Mouse (Mus musculus): ENCODE results near the gene Pik3cd.
"Not testable (repeated sequence)": the region's sequence is repeated elsewhere in the genome, so short reads cannot be mapped to it uniquely, and the experiment has no call there.

Gene Pik3cd

DNA sequence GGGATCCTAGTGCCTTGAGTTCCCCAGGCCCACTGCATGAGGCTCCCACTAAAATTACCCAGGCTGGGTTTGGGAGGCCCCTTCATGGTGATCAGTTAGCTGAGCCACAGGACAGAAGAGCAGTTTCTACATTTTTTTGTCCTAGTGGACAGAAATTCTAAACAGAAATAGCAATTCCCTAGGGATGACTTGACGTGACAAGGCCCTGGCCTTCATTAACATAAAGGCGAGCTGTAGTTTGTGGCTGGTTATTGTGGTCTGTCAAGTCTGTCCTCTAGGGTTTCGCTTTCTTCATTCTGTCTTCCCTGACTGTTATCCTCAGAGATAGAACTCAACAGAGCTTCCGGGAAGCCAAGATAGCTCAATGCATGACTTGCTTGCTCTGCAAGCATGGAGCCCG, 60.4 kb downstream of the Pik3cd start:
- no peak for DNase-seq

DNA sequence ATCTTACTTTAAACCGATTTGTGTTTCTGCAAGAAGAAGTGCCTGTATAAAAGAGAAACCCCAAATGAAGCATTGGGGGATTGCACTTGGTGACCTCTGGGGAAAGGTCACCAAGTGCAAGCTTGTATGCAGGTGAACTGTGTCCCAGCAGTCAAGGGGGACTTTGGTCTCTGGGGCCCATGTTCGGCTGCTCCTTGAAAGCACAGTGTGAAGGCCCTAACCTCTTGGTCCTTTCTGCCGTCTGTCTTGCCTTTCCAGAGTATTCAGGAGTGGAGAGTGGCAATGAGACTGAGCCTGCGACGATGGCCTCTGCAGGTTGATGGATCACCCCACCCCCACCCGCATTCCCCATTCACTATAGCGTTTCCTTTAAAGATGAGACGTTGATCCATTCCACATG, 61.0 kb downstream of the Pik3cd start:
- DNase-seq: no peak

DNA sequence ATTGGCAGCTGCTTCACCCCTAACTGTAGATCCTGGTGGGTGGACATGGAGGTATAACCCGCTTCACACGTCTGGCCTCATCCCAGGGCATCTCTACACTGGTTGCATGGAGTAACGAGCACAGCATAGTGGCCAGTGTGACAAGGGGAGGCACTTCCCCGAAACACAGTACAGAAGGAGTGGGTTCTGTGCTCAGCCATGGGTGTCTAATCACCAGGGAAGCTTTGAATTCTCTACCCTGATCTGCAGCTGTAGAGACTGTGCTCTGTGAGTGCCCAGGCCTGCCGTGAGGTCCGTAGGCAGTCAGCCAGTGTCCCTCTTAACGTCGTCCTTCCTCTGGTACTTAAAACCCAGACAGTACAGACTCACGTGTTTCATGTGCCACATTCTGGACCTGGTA, 61.5 kb downstream of the Pik3cd start:
- no peak for DNase-seq

DNA sequence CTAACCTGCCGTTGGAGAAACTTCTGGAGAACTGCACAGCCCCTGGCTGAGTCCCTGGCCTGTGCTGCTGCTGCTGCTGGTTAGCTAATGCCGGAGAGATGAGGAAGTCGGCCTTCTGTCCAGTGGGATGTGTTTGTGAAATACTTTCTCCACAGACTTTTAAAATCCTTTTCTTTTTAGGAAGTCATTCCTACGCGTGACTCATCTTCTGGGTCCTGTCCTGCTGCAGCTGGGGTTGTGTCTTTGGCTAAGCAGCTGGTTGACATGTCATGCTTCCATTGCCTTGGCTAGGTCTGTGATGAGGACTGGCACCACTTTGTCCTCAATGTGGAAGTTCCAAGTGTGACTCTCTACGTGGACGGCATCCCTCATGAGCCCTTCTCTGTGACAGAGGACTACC, 64.4 kb downstream of the Pik3cd start:
- DNase-seq: no peak

DNA sequence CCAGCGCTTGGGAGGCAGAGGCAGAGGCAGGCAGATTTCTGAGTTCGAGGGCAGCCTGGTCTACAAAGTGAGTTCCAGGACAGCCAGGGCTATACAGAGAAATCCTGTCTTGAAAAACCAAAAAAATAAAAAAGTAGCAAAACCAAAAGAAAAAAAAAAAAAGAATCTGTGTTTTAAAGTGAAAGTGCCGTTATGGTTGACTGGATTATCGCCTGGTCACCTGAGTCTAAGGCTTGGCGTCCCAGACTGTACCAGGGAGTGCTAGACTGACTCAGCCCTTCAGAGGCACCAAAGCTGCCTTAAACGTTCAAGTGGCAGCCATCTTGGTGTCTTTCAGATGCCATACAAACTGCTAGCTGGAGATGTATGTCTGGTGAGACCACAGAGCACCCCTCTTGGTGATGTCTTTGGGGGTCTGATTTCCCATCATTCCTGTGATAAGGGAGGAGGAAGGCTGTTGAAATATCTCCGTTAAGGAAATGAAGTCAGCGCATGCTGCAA, 66.4 kb downstream of the Pik3cd start:
- no peak for DNase-seq

DNA sequence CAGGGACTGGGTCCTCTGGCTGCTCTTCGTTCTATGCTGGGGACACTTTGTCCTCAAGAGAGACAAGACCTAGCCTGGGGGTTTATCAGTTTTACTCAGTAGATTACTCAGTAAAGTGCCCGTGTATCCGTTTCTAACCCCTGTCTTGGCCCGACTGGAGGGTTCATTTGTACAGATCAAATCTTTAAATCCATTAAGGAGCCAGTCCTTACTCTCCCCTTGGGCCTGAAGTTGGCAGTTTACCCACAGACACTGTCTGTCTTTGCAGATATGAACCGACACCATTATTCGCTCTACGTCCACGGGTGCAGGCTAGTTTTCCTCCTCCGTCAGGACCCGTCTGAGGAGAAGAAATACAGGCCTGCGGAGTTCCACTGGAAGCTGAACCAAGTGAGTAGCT, 67.4 kb downstream of the Pik3cd start:
- DNase-seq: no peak

- no peak for DNase-seq
Observed at GRCm38 (mm10) chr4:149634157-149634556, 68.2 kb downstream of the Pik3cd start.

DNA sequence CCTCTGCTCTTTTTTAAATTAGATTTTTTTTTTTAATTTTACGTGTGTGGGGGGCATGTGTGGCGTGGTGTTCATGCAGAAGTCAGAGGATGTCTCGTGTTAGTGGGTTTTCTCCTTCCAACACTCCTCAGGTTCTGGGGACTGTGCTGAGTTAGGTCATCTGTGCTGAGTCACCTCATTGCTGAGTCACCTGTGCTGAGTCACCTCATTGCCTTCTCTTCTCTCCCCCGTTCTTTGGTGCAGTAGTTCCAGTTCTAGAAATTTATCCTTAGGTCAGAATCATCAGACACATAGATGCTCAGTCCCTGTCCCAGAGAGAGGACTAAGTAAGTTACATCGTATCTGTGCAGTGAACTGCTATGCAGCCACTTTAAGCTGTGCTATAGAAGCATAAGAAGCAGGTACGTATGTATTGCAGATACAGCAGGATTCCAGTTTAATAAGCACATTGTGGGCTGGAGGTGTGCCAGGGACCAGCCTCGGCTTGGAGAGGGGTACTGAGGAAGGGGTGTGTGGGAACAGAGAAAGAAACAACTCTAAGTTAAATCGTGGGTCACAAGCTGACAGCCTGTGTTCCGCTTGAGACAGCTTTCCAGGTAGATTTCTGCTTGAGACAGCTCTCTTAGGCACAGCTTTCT, 69.6 kb downstream of the Pik3cd start:
- no peak for DNase-seq

DNA sequence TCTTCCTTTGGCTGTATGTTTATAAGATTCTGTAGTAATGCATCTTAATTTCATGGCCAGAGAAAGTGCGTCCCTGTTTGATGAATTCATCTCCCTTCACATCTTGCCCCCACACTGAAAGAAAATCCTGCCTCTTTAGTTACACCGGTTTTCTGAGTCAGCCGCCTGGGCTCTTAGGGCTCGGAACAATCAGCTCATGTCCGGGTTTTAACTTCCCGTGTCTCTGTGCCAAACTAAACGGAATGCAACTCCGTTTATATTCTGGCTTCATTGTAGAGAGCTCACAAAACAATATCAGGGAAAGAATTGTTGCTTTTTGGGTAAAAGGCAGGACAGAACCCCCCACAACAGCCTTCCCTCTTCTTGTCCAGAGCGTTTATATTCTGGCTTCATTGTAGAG, 73.6 kb downstream of the Pik3cd start:
- no peak for DNase-seq

- peak; percentile 43 for DNase-seq
Observed at GRCm38 (mm10) chr4:149628372-149628771, 74.0 kb downstream of the Pik3cd start.

DNA sequence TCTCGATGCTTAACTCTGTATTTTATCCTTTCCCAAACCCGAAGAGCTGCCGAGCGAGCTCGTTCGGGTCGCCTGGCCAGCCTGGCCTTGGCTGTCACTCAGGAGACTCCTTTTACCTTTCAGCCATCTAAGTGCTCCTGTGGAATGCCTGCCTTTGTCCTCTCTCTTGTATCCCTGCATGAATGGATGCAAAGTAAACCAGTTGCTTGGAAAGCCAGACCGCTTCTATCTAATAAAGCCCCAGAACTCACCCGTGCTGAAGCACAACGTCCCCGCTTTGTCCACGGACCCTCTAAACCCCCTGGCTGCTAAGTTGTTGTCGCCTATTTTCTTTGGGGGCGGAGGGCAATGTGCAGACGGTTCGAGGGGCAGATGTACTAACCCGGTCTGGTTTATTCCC, 75.6 kb downstream of the Pik3cd start:
- DNase-seq: no peak

DNA sequence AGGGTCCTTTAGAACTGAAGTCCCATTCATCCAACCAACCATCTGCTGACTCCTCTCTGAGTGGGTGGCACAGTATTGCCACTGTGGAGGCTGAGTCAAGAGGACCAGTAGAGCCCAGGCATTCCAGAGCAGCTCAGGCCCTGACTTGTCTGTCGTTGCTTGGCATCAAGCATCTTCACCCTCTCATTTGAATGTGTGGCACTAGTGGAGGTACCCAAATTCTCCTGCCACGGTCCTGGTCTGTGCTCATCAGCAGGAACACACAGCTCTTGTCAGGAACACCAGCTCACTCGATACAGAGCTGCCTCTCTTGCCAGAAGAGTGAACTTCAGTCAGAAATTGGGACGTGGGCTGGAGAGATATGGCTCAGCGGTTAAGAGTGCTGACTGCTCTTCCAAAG, 78.7 kb downstream of the Pik3cd start:
- DNase-seq: no peak

DNA sequence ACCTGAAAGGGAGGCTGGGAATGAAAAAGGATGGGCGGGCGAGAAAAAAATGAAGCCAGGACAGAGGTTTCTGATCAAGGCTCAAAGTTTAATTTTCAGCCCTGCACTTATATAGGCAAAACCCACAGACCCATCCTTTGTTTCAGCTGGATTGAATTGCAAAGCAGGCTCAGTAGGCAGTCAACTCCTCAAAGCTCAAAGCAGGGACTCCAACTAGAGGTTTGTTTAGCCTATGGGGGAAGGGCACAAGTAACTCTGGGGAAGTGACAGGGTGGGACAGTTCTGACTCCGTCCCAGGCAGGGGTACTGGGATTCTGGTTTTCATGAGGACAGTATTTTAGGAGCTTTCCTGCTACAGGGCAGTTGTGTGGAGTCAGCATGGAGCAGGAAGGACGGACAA, 81.1 kb downstream of the Pik3cd start:
- no peak for DNase-seq

DNA sequence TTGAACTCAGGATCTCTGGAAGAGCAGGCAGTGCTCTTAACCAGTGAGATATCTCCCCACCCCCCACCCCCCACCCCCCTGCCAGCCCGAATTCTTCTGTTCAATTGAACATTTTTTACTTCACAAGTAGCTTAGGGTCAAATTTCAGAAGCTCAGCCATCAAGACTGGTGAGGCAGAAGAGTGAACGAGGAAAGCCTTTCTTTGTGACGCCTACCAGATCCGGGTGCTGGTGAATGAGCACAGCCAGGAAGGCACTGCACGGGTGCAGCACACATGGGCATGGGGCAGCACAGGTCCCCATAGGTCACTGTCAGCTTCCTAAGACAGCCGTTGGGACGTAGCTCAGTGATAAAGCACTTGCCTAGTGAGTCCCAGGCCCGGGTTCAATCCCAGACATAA, 82.4 kb downstream of the Pik3cd start:
- DNase-seq: no peak

DNA sequence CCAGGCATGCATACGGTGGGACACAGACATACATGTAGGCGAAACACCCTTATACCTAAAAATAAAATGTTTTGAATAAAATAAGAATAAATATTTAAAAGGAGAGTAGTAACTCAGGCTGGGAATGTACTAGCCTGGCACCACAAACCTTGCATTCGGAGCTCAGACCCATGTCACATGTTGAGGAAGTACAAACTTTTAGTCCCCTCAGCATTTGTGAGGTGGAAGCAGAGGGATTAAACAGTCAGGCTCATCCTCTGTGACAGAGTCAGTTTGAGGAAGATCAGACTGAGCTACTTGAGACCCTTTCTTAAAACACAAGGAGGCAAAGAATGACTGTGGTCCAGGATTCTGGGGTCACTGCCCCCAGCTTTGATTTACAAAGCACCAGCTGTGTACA, 85.4 kb downstream of the Pik3cd start:
- not testable (repeated sequence) for DNase-seq

DNA sequence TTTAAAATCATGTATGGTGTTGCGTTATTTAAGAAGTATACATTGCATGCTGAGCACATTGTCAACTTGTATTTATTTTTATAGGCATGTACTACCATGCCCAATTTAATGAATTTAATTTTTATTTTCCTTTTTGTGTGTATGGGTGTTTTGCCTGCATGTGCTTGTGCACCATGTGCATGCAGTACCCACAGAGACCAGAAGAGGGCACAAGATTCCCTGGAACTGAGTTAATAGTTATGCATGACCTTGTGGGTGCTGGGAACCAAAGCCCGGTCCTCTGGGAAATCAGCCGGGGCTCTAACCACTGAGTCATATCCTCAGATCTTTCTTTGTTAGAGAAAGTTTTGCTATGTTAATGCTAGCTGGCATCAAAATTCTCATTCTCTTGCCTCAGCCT, 87.5 kb downstream of the Pik3cd start:
- no peak for DNase-seq

- DNase-seq: not testable (repeated sequence)
Observed at GRCm38 (mm10) chr4:149613497-149613896, 88.9 kb downstream of the Pik3cd start.

DNA sequence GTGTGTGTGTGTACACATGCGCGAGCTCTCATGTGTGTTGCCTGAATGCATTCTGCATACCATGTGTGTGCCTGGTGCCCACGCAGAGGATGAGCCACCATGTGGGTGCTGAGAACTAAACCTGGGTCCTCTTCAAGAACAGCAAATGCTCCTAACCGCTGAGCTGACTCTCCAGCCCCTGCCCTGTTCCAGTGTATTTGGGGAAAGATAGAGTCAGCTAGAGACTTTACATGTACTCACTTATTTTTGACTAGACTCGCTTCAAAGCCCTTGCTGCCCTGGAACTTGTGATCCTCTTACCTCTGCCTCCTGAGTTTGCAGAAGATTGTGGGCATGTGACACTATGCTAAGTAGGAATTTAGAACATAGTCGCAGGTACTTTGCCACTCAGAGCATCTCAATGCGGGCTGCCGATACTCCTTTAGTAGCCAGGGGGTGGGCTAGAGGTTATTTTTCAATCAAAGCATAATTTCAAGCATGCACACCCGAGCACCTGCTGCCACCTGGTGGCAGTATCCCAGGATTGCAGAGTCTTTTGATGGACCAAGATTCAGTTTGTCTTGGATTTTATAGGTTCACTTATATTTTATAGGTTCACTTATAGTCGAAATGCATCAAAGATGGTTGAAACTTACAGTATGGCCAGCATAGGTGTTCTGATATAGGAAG, 90.9 kb downstream of the Pik3cd start:
- peak; percentile 58 for DNase-seq

GRCm38 (mm10) chr4:149609256-149610025, 92.9 kb downstream of the Pik3cd start:
- DNase-seq: no peak

DNA sequence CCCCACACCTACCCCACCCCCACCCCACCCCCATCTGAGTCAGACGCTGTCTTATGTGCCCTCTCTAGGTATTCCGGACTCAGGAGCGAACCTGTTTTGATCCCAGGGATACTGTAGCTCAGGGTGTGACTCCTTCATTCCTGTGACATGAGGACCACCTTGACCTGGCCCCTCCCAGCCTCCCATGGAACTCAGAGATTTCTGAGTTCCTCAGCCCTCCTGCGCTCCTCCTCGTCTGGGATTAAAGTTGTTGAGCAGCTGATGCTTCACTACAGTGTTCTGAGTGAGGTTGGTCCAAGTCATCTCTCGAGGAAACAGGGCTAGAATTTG, 94.1 kb downstream of the Pik3cd start:
- DNase-seq: no peak

GRCm38 (mm10) chr4:149607591-149608308, 94.6 kb downstream of the Pik3cd start:
- DNase-seq: no peak

GRCm38 (mm10) chr4:149606766-149607358, 95.5 kb downstream of the Pik3cd start:
- DNase-seq: no peak

DNA sequence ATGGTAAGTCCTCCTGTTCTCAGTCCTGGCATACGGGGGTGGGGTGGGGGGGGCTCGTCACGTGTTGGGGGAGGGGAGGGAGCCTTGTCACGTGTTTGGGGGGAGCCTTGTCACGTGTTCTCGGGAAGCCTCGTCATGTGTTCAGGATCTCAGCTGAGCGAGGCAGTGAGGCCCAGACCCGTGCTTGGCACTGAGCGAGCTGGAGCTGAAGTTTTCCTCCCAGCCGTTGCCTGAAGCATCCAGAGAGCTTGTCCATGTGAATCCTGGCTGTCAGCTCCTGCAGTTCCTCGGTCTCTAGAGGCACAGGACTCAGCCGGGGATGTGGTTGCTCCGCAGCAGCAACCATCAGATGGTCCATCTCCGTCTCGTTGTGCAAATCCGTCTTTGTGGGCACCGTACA, 96.3 kb downstream of the Pik3cd start:
- DNase-seq: no peak
